Mouse (Mus musculus) heart, embryonic 14.5 days (tissue): ENCODE results near the gene Lrrc28. TPM values are rescaled to one million over a fixed set of nuclear protein-coding genes. Genes with fewer than 3 reads are reported as not detected.

Experiments used
- ATAC-seq: fragments of 200-750 bp; cut with Nextera tagmentation; 2 replicates; pipeline ENCODE4 v1.8.0; 2017; ENCODE audit warnings: low read depth, moderate TSS enrichment; ENCODE audit not compliant: insufficient number of reproducible peaks, insufficient read depth, low FRiP score
- H3K27ac ChIP-seq, 2 experiments: fragments of 200-500 bp in 1 of 2; fragments of 300-500 bp in 1 of 2; sonication (generic) in 1 of 2; replicated peaks in 1 of 2; 2 replicates each; pipeline ENCODE4 v1.5.1; 2012 to 2014; ENCODE audit warnings: low read depth in 2 of 2, low read length in 2 of 2, control low read depth in 1 of 2, mild to moderate bottlenecking in 1 of 2, mixed read lengths in 1 of 2; ENCODE audit not compliant: control insufficient read depth in 1 of 2, insufficient read depth in 1 of 2
- H3K27me3 ChIP-seq: fragments of 300-500 bp; sonication (generic); 2 replicates; pipeline ENCODE4 v1.6.1; 2014; ENCODE audit warnings: mild to moderate bottlenecking, low read length, control low read depth; ENCODE audit not compliant: control insufficient read depth, insufficient read depth
- H3K36me3 ChIP-seq: fragments of 300-500 bp; sonication (generic); 2 replicates; pipeline ENCODE4 v1.6.1; 2014; ENCODE audit warnings: mild to moderate bottlenecking, control low read depth, low read length, mixed read lengths; ENCODE audit not compliant: control insufficient read depth, insufficient read depth
- H3K4me1 ChIP-seq, 2 experiments: fragments of 200-500 bp in 1 of 2; fragments of 300-500 bp in 1 of 2; sonication (generic) in 1 of 2; 2 replicates each; pipeline ENCODE4 v1.6.1; 2012 to 2014; ENCODE audit warnings: low read length in 2 of 2, control low read depth in 1 of 2, mixed read lengths in 1 of 2; ENCODE audit not compliant: control insufficient read depth in 2 of 2, insufficient read depth in 2 of 2
- H3K4me2 ChIP-seq: fragments of 300-500 bp; sonication (generic); 2 replicates; pipeline ENCODE4 v1.6.1; 2014; ENCODE audit warnings: mild to moderate bottlenecking, low read length
- H3K4me3 ChIP-seq, 2 experiments: fragments of 200-500 bp in 1 of 2; fragments of 300-500 bp in 1 of 2; sonication (generic) in 1 of 2; 2 replicates each; pipeline ENCODE4 v1.5.1; 2012 to 2014; ENCODE audit warnings: low read length in 2 of 2, mild to moderate bottlenecking in 2 of 2, control low read depth in 1 of 2, low read depth in 1 of 2, moderate library complexity in 1 of 2; ENCODE audit not compliant: control insufficient read depth in 1 of 2, insufficient read depth in 1 of 2
- H3K9ac ChIP-seq: fragments of 300-500 bp; sonication (generic); 2 replicates; pipeline ENCODE4 v1.6.1; 2014; ENCODE audit warnings: mild to moderate bottlenecking, low read length
- H3K9me3 ChIP-seq: fragments of 300-500 bp; sonication (generic); 2 replicates; pipeline ENCODE4 v1.6.1; 2016; ENCODE audit warnings: low read length, control low read depth; ENCODE audit not compliant: control insufficient read depth
- WGBS: fragments of 180-500 bp; shearing (Covaris S2); extraction: QIAGEN DNeasy Blood & Tissue Kit; methylation state at CpG from one replicate; pipeline ENCODE4 v1.1.7; 2014; 5-methylcytosine and 5-hydroxymethylcytosine counted together
- polyA plus RNA-seq: library from polyadenylated mRNA; unstranded; fragments of >200 nt; fragmentation: Nextera tagmentation; extraction: Ambion mirVana; gene quantifications from 2 replicates; pipeline ENCODE4 v1.2.1, GENCODE M21; 2014

Lrrc28 gene
- polyA plus RNA-seq, 1 experiment from 2014 or later, result 13.3 TPM

DNA sequence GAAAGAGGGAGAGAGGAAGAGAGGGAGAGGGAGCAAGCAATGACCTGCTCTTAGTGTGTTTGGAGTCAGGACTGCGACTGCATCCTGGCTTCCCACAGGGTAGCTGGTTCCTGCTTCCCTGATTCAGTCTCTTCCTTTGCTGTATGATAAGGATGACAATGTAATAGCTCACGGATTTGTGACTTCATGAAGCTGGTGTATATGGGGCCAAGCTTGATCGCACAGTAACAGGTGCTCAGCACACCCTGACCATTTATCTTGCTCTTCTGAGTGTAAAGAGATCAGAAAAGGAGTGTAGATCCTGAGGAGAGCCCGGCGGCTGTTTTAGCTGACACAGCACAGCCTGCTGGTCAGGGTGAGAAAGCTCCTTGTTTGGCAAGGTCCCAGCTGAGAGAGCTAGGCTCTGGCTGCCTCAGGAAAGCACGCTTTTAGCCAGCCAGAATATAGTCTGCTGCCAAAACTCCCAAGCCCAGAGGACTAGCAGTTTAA is 96.0 kb downstream of the Lrrc28 start:
- peak; percentile 61 for ATAC-seq
- H3K27ac ChIP-seq, result peak overlapping the region in 1 of 2 experiments; percentile 2; a peak in 2 of 4 replicates
- no peak overlapping the region for H3K4me2 ChIP-seq
- H3K9me3 ChIP-seq, result no peaks in the 10 kb centered on the region
- H3K36me3 ChIP-seq, result no peaks in the 10 kb centered on the region
- no peaks in the 10 kb centered on the region for H3K27me3 ChIP-seq
- no peak overlapping the region for H3K4me3 ChIP-seq
- WGBS, result 17% methylated on average over 6 of the region's 6 CpGs
- H3K9ac ChIP-seq, result no peak overlapping the region
- peaks cover 5 to 16% of the 10 kb centered on the region in 2 experiments; a peak in 3 of 4 replicates for H3K4me1 ChIP-seq

DNA sequence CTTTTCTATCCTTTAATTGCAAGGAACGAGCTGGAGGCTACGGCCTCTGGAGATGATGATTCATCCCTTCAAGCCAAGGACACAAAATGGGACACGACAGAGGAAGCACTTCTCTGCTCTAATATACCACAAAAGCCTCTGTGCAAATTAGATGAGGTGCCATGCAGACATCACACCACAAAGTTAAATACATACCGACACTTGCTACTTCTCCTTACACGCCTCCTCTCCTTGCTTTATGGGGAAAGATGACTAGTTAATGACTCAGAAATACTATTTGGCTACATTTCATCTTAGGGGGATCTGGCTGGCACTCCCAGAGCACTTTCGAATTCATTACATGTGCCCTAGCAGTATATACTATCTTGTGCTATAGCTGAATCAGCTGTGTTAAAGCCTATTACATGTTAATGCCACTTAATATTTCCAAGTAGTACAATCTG is 96.4 kb downstream of the Lrrc28 start:
- H3K4me2 ChIP-seq, result no peak overlapping the region
- H3K4me3 ChIP-seq, result no peak overlapping the region
- H3K27ac ChIP-seq, result peak overlapping the region in 1 of 2 experiments; percentile 2; a peak in 1 of 4 replicates
- H3K4me1 ChIP-seq, result peaks cover 5 to 16% of the 10 kb centered on the region in 2 experiments; a peak in 3 of 4 replicates
- no peak for ATAC-seq
- H3K9me3 ChIP-seq, result no peaks in the 10 kb centered on the region
- H3K27me3 ChIP-seq, result no peaks in the 10 kb centered on the region
- no peak overlapping the region for H3K9ac ChIP-seq
- H3K36me3 ChIP-seq, result no peaks in the 10 kb centered on the region
- 81% methylated on average over 6 of the region's 6 CpGs for WGBS

DNA sequence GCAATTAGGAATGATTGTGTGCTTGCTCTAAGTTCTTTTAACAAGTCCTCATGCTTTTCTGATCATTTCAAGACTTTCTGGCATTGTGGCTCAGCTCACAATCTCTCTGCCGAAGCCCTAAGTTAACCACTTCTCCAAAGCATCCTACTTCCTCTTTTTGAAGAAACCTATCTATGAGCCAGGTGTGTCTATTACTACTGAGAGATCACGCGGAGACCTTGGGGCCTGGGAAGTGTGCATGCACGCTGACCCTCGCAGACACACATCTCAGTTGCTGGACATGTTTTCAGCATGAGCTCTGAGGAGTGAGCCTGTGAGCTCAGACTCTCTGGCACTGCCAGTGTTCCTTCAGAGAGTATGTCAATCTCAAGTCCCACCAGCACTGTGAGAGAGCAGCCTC is 98.8 kb downstream of the Lrrc28 start:
- Histone ChIP-seq H3K27ac (no peak overlapping the region), H3K4me3 (no peak overlapping the region), H3K9ac (no peak overlapping the region), H3K36me3 (no peaks in the 10 kb centered on the region), H3K27me3 (no peaks in the 10 kb centered on the region), H3K9me3 (no peaks in the 10 kb centered on the region), H3K4me2 (no peak overlapping the region), H3K4me1 (peaks cover 5 to 10% of the 10 kb centered on the region in 2 experiments; a peak in 3 of 4 replicates)
- ATAC-seq, result no peak
- WGBS, result 84% methylated on average over 5 of the region's 5 CpGs

DNA sequence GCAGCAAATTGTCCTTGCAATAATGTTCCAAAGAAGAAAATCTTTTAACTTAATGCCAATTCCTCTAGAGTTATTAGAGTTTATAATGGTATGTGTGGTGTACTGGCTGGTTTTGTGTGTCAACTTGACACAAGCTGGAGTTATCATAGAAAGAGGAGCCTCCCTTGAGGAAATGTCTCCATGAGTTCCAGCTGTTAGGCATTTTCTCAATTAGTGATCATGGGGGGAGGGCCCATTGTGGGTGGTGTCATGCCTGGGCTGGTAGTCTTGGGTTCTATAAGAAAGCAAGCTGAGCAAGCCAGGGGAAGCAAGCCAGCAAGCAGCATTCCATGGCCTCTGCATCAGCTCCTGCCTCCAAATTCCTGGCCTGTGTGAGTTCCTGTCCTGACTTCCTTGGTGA is 100.5 kb downstream of the Lrrc28 start:
- no peak for ATAC-seq
- no peaks in the 10 kb centered on the region for H3K36me3 ChIP-seq
- no peak overlapping the region for H3K27ac ChIP-seq
- H3K4me2 ChIP-seq, result no peak overlapping the region
- peaks cover 0 to 7% of the 10 kb centered on the region in 2 experiments; a peak in 1 of 4 replicates for H3K4me1 ChIP-seq
- H3K9me3 ChIP-seq, result no peaks in the 10 kb centered on the region
- H3K27me3 ChIP-seq, result no peaks in the 10 kb centered on the region
- H3K9ac ChIP-seq, result no peak overlapping the region
- H3K4me3 ChIP-seq, result no peak overlapping the region

DNA sequence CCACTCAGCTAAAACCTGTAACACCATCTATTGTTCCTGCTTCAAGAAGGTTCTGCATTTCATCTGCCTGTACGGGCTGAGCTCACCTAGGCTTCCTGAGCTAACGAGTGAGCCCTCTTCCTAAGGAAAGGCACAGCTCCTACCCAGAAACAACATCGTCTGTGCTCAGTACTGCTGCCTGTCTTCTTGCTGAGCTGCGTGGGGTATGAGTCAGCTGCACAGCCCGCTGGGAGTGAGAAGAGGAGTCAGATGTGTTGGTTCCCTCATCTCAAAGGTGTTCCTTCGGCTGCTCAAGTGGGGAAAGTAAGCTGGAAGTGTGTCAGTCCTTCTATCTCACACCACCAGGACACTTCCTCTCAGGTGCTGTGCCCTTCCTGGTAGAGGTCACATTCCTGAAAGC is 101.4 kb downstream of the Lrrc28 start:
- Histone ChIP-seq H3K4me2 (no peak overlapping the region), H3K27me3 (no peaks in the 10 kb centered on the region), H3K4me1 (no peaks in the 10 kb centered on the region), H3K9ac (no peak overlapping the region), H3K4me3 (no peak overlapping the region), H3K36me3 (no peaks in the 10 kb centered on the region), H3K9me3 (no peaks in the 10 kb centered on the region), H3K27ac (no peak overlapping the region)
- ATAC-seq, result no peak
- WGBS, result 64% methylated on average over 6 of the region's 6 CpGs

DNA sequence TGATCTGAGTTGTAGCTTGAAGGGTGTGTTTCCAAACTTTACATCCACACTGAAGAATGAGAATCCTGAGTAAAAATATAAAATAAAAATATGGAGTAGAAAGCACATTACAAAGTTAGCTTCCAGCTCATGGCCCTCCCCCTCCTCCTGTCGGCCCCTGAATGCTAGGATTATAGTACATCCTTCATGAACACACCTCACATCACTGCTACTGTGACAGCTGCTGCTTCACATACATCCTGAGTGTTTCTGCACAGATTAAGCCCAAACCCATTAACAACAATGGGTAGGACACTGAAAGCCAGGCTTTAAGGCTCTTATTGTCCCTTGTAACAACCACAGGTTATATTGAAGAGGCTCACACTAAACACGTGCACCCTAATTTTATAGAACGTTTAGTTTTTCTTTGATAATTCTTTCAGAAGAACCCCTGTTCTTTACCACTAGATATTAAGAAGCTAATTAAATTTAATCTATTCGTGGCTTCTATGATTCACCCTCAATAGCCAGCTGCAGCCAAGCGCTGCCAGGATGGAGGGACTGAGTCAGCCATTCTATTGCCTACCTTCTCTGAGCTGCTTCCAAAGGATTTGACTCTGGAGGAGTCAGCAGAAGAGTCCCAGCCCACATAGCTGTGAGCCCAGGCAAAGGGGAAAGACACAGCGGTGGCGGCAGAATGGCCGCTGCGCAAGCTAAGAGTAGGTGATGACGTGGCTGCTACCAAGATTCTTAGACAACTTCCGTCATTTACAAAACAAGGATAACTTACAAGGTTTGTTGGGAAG is 108.3 kb downstream of the Lrrc28 start:
- Histone ChIP-seq H3K4me2 (no peak overlapping the region), H3K36me3 (no peaks in the 10 kb centered on the region), H3K4me3 (no peak overlapping the region), H3K27ac (no peak overlapping the region), H3K4me1 (peaks cover 5 to 16% of the 10 kb centered on the region in 2 experiments; a peak in 3 of 4 replicates), H3K27me3 (no peaks in the 10 kb centered on the region), H3K9me3 (no peaks in the 10 kb centered on the region), H3K9ac (no peak overlapping the region)
- no peak for ATAC-seq
- WGBS, result 89% methylated on average over 11 of the region's 11 CpGs

DNA sequence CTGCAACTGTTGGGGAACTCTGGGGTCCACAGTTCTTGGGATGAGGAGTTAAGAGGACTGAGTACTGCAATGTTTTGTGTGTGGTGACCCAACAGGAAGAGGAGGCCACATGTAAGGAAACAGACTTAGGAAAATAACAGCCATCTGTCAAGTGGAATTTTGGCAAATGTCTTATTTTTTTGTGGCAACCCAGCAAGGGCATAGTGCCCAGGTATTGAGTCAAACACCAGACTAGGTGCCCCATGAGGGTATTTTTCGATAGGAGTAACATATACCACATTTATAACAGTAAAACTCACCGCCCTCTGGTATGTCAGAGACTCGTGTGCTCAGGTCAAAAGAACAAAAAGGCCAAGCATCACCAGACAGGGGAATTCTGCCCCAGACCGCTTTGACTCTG is 109.1 kb downstream of the Lrrc28 start:
- Histone ChIP-seq H3K36me3 (no peaks in the 10 kb centered on the region), H3K4me1 (peaks cover 8 to 23% of the 10 kb centered on the region in 2 experiments), H3K9ac (no peak overlapping the region), H3K4me3 (no peak overlapping the region), H3K9me3 (no peaks in the 10 kb centered on the region), H3K4me2 (no peak overlapping the region), H3K27ac (no peak overlapping the region), H3K27me3 (no peaks in the 10 kb centered on the region)
- no peak for ATAC-seq
- 74% methylated on average over 4 of the region's 4 CpGs for WGBS
